Mouse (Mus musculus) urinary bladder, postnatal 36 days (tissue): ENCODE data around the gene Mslnl.

Source experiments
- DNase-seq, 2 experiments: peaks; one replicate each; pipeline ENCODE4 v3.0.0; 2022; ENCODE audit warnings: low spot score in 2 of 2, mixed read lengths in 1 of 2

Mslnl gene

DNA sequence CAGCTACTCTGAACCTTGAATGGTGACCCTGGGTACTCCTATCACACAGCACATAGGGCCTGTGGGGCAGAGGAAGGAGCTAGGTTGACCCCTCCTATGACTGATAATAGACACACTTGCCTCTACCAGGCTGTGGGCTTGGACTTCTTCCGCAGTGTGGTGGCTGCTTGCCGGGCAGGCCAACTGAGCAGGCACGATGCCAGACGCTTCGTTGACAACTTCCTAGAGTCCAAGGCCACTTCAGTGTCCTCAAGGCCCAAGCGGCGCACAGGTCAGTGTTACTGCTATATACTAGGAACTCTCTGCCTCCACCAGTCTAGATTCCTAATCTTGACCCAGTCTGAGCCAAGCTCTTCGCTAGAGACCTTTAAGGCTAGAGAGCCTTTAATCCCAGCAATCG, 8.0 kb downstream of the Mslnl start:
- no peak for DNase-seq

DNA sequence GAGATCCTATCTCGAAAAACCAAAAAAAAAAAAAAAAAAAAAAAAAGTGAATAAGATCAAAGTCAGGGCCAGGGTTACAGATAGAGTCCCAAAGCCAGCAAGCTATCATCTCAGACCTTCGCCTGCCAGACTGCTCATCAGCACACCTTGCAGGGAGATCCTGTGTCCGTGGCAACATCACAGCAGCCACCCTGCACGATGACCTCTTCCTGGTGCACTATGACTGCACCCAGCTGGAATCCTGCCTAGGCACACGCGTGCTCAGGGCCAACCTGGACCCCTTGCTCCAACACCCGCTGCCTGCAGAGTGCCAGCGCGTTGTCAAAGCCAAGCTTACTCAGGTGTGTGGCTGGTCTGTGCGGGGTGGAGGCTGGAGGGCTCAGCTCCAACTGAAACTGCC, 8.5 kb downstream of the Mslnl start:
- no peak for DNase-seq

DNA sequence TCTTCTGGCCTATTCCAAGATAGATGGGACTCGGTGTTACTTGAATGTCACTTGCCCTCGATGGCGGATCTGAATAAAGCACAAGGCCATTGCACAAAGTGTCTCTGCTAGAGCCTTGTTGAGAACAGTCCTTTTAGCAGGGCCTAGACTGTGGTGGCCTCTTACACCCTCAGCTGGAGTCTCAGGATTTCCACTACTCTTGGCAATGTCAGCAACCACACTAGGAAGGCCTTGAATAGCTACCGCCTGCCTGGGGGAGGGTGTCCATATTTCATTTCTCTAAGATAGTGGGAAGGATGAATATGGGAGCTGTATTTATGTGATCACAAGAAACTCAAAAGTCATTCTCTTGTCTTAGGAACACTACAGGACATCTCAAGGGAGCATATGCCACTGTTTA, 12.4 kb downstream of the Mslnl start:
- DNase-seq, result no peak

DNA sequence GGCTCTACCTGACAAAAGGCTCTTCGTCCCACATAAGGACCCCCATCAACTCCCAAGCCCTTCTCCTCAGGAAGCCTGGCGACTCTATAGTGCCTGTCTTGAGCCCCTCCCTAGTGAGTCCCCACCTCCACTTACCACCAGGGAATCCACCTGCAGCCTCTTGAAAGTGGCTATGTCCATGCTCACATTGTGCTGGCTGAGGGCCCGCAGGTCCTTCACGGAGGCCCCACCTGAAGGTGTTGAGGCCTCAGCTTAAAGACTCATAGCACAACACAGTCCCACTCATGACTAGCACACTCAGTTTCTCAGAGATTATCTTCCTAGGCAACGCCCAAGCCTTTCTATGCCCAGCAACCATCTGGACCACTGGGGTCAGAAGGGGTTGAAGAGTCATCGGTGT, 13.5 kb downstream of the Mslnl start:
- DNase-seq, result no peak

DNA sequence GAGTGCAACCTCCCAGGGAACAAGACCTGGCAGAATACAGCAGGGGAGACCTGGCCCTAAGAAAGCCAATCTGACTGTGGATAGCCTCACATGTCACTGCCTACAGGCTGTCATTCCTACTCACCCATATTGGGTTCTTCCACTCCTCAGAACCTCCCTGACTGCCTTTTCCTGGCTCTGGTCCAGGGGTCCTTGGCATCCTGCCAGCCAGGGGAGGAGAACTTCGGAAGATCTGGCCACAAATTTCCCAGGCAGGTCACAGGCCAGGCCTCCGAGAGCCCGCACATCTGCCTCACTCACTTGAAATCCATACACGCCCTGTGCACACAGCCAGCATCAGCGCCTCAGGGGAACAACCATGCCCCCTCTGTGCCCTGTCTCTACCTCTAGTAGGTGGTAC, 15.6 kb downstream of the Mslnl start:
- DNase-seq, result peak in 1 of 2 experiments; percentile 36

DNA sequence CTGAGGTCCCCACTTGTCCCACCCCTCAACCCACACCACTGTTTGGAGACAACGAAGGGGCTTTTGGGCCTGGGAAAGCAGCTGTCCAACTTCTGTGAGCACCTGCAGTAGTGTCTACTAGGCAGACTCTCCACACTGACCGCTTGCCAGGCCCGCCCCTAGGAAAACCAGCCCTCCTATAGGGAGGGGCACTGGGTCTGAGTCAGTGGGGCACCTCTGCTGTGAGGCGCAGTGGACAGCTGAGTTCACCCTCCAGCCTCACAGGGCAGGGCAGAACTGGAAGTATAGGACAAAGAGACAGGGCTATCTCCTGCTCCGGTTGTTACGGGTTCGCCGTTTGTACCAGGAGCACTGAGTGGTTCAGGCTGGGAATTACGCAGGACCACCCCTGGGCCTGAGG, 18.4 kb downstream of the Mslnl start, which contains the start of gene Msln:
Gene Msln, minus strand, starts transcription at position 138 of the 400 bp plus-strand sequence.
- DNase-seq, result no peak

DNA sequence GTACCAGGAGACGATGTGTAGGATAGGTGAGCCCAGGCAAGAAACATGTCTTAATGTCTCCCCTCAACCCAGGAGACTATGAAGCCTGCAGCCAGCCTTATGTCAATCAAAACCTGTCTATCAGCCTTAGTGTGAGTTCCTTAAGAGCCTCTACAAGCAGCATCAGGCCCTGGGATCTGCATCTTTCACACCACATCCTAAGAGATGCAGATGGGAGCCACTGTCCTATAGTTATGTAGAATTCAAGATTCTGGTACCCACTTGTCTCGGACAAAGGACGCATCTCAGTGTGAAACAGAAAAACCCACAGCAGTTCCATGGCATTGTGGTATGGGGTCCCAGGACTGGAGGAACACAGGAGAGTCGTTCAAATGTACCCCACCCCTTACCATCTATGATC, 19.2 kb downstream of the Mslnl start:
- no peak for DNase-seq

DNA sequence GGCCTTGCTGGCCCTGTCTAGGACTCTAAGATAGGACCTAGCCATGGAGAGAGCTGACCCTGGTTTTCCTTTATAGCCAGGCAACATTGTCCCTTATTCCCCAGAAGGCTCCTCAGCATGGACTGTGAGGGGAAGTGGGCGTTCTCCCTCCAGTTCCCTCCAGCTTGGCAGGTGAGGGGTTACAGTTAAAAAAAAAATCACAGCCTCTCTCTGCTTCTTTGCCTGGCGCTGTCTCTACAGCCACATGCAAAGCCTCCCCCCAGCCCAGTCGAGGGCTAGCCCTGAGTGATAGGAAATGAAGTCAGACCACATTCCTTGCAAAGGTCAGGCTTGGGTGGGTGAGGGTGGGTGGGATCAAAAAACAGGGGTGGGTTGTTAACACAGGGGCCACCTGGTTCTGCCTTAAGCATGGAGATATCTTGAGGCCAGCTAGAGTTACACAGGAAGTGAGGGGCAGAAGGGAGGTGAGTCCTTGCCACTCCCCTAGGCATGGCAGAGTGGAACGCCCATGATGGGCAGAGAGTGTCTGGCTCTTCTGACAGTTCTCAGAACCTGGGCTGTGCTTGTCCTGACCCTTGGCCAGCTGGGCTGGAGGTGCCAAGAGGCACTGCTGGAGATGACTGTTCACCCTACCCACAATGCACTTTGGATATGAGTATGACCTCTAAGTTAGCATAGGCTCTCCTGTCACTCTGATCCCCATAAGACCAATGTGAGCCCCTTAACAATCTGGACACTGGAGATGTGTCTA, 20.0 kb downstream of the Mslnl start:
- no peak for DNase-seq

DNA sequence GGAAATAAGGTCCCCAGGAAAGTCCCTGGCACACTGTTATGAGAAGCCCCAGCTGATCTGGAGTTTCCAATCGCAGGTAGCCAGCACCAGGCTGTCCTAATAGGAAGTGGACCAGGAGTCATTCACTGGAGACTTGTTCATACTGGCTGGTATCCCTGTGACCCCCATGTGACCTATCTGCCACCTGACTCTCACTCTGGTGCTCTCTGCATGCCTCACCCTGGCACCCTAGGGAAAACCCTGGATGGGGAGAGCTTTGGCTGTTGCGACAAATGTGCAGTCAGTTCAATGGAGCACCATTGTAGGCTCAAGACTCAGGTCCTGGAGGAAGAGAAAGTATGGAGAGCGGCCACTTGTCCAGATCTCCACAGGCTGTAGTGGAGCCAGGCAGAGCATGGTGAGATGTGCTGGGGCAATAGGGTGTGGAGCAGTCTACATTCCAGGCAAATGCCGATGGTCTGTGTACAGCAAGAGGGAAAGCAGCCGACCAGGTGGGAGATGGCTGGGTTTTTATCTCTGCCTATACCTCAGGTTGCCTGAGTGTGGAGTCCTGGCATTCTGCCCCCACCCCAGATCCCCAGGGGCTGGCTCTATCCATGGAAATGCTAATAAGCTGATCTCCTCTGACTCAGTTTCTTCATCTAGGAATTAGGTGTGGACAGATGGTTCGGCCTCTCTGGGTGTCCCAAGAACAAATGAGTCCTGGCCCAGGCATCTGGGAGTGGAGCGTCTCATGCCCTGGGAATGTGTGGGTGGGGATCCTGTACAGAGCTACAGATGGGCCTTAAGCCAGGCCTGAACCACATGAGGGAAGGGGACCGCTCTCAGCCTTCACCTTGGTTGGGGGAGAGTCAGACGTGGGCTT, 20.8 kb downstream of the Mslnl start:
- DNase-seq, result no peak

DNA sequence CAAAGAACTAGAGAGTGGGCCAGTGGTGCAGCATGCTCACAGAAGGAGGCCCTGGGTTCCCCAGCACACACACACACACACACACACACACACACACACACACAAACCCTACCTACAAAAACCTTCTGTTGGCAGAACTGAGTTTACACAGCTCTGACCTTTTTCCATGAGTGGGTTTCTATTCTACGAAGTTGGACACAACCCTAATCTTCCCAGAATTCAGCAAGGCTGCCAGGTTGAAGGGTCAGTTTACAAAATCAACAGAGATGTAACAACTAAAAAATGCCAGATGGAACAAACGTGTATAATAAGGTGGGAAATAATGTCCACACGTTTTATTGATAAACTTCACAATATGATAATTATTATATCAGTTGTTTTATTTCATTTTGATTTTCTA, 21.8 kb downstream of the Mslnl start:
- no peak for DNase-seq

DNA sequence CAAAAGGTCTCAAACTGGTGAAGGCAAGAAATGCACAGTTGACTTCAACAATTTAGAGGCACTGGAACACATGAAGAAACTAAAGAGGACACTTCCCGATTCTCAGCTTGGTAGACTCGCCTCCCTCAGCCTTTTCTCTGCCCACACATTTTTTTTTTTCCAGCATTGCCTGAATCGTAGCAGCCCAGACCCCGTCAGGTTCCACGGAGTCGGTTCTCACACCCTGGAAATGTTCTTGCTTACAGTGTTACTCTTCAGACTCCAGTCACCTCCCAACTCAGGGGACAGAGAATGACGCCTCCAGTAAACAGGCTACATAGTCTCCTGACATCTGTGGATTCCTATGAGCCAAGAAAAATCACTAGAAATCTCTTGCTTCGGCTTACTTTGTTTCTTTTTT, 24.3 kb downstream of the Mslnl start:
- no peak for DNase-seq

DNA sequence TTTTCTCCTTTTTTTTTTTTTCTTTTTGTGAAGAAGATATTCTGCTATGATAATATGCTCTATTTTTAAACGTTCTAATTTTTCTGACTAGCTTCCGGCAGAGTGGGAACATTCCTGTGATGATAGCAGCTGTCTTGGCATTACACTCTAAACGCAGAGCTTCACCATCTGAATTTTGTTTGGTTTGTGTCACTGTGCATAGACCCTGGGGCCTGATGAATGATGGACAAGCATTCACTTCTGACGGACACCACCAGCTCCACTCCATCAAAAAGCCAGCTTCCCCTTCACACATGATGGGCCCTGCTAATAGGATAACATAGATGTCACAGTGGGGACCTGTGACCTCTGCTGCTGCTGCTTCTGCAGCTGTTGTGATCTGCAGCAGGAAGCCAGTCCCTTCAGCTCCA, 25.7 kb downstream of the Mslnl start:
- DNase-seq, result no peak

DNA sequence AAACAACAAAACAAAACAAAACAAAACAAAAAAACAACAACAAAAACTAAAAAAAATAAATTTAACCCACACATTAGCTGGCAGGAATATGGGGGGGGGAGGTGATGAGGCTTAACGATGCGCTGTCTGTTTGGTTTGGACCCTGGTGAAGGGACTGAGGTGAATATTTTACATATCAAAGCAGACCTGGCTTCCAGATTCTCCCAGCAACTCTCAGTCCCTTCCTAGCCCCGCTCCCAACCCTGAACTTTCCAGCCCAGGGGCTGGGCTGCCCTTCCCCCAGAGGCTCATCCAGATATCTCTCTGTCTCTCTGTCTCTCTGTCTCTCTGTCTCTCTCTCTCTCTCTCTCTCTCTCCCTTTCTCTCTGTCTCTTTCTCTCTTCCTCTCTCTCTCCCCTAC, 26.7 kb downstream of the Mslnl start:
- DNase-seq, result no peak

DNA sequence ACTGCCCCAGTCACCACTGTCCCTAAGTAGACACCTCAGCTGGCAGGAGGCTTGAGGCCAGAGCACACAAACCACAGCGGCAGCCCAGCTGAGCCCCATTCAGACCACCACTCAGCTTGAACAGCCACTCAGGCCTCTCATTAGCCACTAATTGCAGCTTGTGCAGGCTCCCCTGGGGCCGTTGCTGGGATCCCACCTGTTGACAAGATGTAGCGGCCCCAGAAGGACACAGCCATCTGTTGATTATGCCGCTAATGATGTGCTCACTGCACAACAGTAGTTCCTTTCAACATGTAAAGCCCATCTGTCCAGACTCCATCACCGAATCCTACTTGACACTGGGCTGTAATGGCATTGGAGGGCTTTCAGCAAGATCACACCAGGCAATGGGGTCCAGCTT, 30.0 kb downstream of the Mslnl start:
- no peak for DNase-seq

DNA sequence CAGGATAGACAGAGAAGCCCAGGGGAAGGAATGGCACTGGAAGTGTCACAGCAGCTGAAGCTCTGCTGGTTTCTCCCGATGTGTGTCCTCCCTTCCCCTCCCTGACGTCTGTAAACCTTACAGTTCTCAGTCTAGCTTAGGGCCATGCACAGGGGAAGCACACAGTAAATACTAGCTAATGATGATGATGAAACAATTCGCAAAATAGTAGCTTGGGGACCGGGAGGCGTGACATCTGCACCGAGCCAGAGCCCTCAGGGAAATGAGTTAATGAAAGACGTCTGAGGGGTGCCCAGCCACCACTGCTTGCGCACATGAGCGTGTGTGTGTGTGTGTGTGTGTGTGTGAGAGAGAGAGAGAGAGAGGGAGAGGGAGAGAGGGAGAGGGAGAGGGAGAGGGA, 33.5 kb downstream of the Mslnl start:
- DNase-seq, result no peak

DNA sequence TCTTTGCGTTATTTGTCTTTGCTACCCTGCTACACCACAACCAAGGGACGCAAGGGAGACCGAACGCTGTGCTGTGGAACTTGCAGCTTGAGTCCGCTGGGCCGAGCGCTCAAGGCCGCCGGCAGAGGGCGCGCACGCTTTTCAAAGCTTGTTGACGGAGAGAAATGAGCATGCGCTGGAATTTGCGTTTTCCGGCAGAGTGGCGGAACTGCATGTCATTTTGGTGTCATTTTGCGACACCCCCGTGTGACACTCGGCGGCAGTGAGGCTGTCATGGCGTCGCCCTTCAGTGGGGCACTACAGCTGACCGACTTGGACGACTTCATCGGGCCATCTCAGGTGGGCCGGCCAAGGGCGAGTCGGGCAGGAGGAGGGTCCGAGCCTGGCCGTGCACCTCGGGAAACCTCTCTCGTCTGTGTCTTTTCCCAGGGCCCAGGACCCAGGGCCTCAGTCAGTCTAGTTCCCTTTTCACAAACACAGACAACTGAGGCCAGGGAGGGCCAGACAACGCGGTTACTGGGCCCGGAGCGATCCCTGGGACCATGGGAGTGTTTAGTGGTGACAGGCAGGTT, 37.8 kb downstream of the Mslnl start, which contains the start of gene Narfl:
Gene Narfl, plus strand, starts transcription at position 228 of the 572 bp plus-strand sequence.
- DNase-seq, result peak; percentile 96 to 97

DNA sequence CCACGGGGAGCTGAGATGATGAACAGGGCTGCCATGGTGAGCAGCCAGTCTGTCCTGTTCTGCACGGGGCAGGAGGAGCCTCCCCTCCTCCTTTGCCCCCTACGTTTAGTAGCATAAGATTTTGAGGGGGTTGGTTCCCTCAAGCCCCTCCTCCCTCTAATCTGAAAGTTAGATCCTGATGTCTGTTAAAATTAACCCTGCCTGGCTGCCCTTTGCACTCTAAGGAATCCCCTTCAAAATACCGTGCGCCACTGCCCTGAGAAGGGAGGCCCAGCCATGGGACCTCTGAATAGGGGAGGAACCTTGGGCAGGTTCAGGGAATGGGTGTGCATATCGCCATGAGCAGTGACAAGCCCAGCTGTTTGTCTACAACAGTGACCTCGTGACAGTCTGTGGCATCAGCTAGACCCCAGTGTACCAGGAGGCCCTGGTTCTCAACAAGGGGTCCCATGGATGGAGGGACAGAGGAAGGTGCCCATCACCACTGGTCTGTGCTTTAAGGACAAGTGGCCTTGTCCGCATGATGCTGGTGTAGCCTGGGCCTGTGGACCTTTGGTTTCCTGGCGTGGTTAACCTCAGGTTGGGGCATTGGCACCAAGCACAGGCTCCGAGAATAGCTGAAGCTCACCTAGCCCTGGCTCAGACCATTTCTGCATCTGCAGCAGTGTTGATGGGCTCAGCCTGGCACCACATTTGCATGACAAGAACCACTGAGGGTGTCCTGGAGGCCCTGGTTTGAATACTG, 39.6 kb downstream of the Mslnl start:
- no peak for DNase-seq

DNA sequence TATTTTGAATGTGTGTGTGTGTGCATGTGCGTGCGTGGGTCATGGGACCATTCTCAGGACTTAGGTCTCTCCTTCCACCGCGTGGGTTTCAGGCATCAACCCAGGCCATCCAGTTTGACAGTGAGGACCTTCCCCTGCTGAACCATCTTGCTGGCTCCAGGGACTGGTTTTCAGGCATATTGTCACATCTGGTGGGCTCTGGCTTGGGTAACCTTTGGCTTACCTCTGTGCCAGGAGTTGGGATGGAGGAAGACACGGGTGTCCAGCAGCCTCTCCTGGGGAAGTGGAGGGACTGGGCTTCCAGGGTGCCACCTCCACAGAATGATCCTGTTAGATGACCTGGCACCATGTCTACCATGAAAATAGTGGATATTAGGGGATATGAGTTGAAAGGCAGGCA, 42.1 kb downstream of the Mslnl start:
- DNase-seq, result no peak

DNA sequence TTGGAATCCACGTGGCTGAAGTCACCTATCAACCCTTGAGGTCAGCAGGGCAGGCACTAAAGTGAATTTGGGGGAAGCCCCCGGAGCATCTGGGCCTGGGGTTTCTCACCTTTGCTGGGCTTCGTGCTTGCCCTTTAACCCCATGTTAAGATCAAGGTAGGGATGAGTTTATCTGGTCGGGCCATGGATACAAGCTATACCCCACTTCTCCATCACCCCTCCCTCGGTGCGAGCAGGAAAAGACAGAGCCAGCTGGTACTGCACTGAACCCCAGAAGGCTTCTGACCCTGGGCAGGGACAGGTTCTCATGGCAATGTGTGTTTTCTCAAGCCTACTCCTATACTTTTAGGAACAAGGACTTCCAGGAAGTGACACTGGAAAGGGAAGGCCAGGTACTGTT, 45.5 kb downstream of the Mslnl start:
- no peak for DNase-seq

DNA sequence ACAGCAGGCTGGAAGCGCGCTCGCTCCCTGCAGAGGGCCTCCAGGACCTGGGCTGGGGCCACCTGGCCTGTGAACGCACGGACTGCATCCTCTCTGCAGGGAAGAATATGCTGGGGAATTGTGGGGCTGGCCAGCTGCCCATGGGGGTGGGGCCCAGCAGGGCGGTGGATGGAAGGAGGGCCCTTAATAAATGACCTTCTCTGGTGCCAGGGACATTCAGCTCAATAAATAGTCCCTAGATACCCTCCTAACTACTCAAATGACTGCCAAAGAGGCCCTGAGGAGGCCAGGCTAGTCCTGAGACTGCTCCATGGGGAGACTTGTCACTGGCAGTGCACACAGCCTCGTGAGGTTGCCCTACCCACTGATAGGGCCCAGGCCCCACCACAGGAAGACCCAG, 47.2 kb downstream of the Mslnl start:
- DNase-seq, result no peak

DNA sequence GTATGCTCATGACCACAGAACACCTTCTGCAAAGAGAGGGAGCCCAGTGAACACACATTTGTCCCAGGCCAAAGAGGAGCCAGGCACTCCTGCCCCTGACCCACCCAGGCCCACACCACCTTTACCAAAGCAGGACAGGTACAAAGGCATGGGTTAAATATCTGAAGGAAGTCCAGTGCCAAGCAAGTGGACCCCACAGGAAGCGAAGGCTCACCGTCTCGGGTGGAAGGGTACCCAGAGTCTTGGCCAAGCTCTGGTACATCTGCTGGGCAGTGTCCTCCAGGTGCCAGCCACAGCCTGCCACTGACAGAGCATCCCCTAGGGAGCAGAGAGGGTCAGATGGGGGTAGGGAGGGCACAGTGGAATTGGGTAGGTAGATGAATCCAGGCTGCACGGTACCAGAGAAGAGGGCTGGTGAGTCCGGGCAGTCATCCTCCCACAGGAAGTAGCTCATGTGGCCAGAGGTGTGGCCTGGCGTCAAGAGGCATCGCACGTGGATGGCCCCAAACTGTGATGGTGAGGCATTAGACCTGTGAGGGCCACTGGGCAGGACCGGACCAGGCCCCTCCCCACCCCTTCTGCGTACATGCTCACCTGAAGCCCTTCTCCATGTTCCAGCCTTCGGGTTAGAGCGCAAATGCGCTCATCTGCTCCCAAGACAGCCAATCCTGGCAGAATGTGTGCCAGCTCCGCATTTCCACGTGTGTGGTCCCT, 48.2 kb downstream of the Mslnl start:
- no peak for DNase-seq
